Mouse (Mus musculus) brain, embryonic 14.5 days (tissue): ENCODE results near the gene Slc39a8.

Experiments
- CTCF ChIP-seq: fragments of 200-500 bp; IDR thresholded peaks from 2 replicates; pipeline ENCODE4 v1.5.1; 2012; ENCODE audit warnings: inconsistent platforms, mild to moderate bottlenecking, moderate library complexity, borderline replicate concordance; ENCODE audit not compliant: insufficient read depth, insufficient read length; ENCODE audit errors: extremely low read depth
- POLR2A ChIP-seq: fragments of 200-500 bp; IDR thresholded peaks from 2 replicates; pipeline ENCODE4 v1.6.1; 2012; ENCODE audit warnings: mild to moderate bottlenecking, inconsistent platforms, borderline replicate concordance; ENCODE audit not compliant: poor library complexity, insufficient read depth, insufficient read length, severe bottlenecking; ENCODE audit errors: extremely low read depth

DNA sequence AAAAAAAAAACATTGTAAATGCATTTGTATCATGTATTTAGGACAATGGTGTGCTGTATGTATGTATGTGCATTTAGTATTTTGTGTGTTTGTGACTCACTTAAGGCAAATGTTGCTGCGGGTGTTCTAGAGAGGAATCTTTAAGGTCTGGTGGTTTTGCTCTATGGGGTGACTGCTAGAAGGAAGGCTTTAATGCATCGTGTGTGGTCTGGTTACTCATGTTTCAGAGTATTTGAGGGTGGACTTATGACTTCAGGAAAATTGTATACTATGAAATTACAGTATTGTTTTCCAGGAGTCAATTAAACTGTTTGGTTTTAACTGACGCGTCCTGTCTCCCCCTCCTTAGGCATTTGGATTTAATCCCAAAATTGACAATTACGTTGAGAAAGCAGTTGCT, 32.1 kb downstream of the Slc39a8 start:
- TF ChIP-seq CTCF = no peak
- no peak for TF ChIP-seq POLR2A
